Mouse (Mus musculus): ENCODE measurements around the gene Ear6. TPM values are rescaled to one million over a fixed set of nuclear protein-coding genes. Genes with fewer than 3 reads are reported as not detected.
"Not testable (repeated sequence)": the region's sequence is repeated elsewhere in the genome, so short reads cannot be mapped to it uniquely, and the experiment has no call there.

The Ear6 gene
- not detected for polyA plus RNA-seq (2017; shearing (Covaris generic))

DNA sequence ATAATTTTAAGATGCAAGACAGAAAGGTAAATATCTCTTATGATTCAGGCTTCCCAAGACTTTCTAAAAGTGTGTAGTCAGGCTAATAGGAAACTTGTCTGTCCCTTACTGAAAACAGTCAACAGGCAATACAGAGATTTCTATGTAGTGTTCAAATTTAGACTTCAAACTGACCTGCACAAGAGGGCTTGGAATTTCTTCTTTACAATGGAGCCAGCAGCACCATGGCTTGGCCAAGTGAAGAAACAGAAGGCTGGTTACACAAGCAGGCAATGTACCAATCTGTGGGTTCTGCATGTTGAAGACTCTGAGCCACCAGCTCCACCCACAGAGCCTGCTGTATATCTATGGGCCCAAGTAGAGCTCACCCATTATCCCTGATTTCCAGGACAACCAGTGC, at the start of gene Ear6:
Gene Ear6, plus strand, starts transcription at position 301 of the 400 bp plus-strand sequence.
- no peak for ATAC-seq

DNA sequence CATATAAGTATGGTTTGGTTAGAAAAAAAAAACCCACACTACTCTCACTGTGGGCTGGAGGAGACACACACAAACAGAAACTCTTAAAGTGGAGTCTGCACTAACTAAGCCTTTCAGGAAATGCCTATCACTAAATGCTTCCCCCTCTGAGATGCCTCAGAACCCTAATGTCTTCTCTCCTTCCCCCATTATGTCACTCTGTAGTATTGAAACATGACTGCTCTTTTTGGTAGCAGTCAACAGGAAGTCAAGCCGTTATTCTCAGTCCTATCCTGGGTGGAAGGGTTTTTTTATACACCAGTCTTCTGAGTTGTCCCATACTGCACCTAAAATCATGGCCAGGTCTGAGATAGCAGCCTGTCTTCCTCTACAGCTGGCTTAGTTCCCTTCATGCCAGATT, 26.9 kb upstream of the Ear6 start:
- peak; percentile 62 for ATAC-seq

DNA sequence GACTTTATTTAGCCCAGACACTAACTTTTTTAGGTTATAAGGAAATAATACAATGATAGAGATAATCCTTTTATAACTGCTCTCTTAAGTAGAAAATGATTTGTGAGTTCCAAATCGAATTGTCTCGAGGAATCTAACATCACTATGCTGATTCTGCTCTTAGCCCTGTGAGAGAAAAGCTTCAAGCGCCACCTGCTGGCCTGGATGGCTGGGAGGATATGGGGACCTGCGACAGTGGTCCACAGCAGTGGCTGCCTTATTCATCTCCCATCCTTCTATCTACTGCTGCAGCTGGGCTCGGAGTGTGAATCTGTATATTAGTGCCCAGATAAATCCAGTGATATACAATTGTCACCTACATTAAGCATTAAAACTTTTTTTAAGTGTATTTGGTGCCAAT, 25.7 kb upstream of the Ear6 start:
- ATAC-seq, result peak; percentile 60

- no peak for ATAC-seq
Measured at GRCm38 (mm10) chr14:51829188-51829587, 24.3 kb upstream of the Ear6 start.

- not testable (repeated sequence) for ATAC-seq
Measured at GRCm38 (mm10) chr14:51838480-51838879, 15.0 kb upstream of the Ear6 start.

GRCm38 (mm10) chr14:51842250-51842649, 11.2 kb upstream of the Ear6 start:
- ATAC-seq, result peak; percentile 33

- peak; percentile 94 for ATAC-seq
Measured at GRCm38 (mm10) chr14:51842781-51843180, 10.7 kb upstream of the Ear6 start.

DNA sequence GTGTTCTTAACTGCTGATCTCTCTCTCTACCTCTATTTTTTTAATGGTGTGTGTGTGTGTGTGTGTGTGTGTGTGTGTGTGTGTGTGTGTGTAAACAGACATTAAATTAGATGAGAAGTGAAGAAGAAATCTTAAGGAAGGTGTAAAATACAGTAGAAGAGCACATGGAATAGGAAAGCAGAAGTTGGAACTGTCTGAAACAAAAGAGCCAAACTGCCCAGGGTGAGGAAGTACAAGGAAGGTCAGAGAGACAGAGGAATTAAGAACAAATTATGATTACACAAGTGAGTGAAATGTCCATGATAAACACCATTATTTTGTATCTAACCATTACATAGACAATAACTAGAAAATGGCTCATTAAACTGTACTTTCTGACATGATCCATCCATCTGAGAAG, 9.6 kb upstream of the Ear6 start:
- no peak for ATAC-seq

- no peak for ATAC-seq
Measured at GRCm38 (mm10) chr14:51846566-51846965, 6.9 kb upstream of the Ear6 start.

DNA sequence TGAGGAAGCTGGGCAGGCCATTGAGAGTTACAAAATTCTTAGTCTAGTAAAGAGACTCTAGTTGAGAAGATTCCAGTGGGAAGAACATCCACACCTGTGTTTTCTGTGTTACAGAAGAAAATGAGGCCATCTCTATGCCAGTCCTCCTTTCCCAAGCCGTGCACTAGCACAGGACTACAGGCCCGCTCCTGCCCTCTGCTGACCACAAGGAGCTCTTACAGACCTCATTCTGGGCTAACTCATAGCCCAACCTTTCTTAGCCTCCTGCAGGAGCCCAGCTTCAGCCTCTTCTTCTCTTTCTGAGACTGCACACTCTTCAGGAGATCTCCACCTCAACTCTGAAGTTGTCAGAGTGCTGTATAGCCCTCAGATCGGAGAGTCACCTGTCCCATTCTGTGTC, 2.5 kb upstream of the Ear6 start:
- ATAC-seq, result not testable (repeated sequence)

- not testable (repeated sequence) for ATAC-seq
Measured at GRCm38 (mm10) chr14:51855280-51855679, 1.8 kb downstream of the Ear6 start.

DNA sequence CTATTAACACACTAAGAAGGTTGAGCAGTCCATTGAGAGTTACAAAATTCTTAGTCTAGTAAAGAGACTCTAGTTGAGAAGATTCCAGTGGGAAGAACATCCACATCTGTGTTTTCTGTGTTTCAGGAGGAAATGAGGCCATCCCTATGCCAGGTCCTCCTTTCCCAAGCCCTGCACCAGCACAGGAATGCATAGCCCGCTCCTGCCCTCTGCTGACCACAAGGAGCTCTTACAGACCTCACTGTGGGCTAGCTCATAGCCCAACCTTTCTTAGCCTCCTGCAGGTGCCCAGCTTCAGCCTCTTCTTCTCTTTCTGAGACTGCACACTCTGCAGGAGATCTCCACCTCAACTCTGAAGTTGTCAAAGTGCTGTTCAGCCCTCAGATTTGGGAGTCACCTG, 10.1 kb downstream of the Ear6 start:
- not testable (repeated sequence) for ATAC-seq

DNA sequence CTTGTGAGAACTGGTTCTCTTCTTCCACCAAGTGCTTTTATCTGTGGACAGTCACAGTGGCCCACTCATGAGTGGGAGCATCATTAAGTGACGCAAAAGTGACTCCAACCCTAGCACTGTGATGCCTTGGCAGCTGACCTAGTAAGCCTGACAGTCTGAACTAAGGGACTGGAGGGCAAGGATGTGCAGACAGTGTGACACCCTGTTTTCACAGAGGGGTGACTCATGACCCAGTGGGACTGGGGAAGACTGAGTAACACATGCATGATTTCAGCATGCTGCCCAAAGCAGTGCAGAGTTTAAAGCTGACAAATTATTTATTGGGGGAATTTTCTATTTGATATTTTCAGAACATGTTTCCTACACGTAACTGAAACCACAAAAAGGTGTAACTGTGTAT, 17.3 kb downstream of the Ear6 start:
- peak; percentile 26 for ATAC-seq

DNA sequence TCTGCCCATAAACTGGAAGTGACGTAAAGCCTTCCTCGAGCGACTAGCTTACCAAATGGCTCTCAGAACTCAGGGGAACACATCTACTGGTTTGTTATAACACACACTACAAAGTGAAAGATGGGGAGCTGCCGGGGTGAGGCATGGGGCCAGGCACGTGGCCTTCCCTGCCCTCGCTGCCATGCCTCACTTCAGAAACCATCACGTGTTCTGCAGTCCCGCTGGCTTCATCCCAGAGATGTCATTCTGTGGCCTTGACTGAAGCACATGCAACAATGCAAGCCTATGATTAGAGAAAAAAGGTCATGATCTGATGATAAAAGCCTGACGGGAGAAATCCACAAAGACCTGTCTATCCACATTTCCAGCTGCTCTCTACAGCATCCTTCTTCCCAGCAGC, 18.2 kb downstream of the Ear6 start:
- ATAC-seq, result no peak

- no peak for ATAC-seq
Measured at GRCm38 (mm10) chr14:51877517-51877916, 24.0 kb downstream of the Ear6 start.

DNA sequence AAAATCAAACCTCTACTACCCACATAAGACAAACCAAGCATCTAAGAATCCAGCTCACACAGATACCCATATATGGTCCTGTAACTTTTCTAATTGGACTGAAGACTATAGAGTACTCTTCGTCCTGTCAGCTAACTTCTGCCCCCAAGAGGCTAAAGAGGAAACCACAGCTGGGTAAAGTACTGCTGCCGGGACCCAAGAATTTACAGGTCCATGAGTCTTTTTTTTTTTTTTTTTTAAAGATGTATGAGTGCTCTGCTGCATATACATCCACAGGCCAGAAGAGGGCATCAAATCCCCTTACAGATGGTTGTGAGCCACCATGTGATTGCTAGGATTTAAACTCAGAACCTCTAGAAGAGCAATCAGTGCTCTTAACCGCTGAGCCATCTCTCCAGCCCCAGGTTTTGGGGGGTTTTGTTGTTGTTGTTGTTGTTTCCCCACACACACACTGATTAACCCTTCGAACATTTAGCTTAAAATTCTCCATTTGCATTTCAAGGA, 30.1 kb downstream of the Ear6 start:
- ATAC-seq, result peak; percentile 66

DNA sequence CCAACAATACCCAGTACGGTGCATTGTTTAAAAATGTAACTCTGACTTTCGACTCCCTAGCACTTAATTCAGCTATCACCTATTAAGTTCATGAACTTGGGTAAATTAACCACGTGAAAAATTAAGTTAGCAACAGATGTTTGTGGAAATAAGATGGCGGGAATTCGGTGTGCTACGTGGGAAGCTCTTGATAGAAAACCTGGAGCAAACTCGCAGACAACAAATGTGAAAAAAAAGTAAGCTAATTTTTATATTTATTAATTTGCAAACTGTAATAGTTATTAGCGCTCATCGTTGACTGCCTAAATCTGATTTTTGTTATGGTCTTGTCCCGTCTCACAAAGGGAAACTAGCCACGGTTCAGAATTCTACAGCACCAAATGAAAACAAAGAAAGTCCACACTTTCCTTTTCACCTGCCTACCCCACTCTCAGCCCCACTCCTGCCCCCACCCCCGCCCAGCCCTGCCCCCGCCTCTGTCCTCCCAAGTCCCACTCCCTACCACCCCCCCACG, 30.6 kb downstream of the Ear6 start:
- ATAC-seq, result no peak

- ATAC-seq, result peak; percentile 92
Measured at GRCm38 (mm10) chr14:51884598-51885331, 31.3 kb downstream of the Ear6 start, which contains the start of gene Mettl17. Gene Mettl17 (plus strand): TSS chr14:51884842.

GRCm38 (mm10) chr14:51886051-51886450, 32.6 kb downstream of the Ear6 start:
- ATAC-seq, result no peak

- ATAC-seq, result no peak
Measured at GRCm38 (mm10) chr14:51889833-51890232, 36.3 kb downstream of the Ear6 start.

GRCm38 (mm10) chr14:51892191-51892939, 38.9 kb downstream of the Ear6 start, which contains the start of gene Slc39a2:
Gene Slc39a2 (plus strand): TSS chr14:51892889.
- peak; percentile 75 for ATAC-seq

DNA sequence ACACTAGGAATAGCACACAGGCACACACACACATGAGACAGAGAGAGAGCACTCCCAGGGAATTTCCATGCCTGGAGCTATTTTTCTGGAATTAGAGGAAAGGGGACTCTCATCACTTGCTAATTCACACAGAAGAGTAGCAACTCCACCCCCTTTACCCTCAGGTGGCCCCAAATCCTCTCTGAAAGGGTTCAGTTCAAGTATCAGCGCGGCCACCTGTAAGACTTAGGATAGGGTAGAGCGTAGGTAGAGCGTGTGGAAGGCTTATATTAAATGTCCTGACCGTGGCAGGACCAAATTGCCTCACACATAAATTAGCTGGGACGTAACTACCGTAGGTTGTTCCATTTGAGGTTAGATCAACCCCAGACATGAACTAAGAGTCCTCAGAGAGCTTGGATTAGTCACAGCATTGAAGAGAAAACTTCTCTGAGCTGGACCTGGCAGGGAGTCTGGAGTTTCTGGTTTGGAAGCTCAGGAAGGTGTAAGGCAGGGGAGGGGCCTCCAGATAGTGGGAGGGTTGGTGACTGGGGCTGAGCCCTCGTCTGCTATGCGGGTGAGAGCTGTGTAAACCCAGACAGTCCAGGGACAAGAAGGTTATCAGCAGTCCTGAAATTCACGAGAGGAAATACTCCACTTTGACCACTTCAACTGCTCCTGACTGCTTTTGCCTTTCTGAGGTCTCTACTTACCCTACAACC, 39.7 kb downstream of the Ear6 start:
- no peak for ATAC-seq

- no peak for ATAC-seq
Measured at GRCm38 (mm10) chr14:51893809-51894208, 40.3 kb downstream of the Ear6 start.
